Mouse (Mus musculus) stomach, embryonic 14.5 days (tissue): ENCODE measurements around the gene Ank. TPM values are rescaled to one million over a fixed set of nuclear protein-coding genes. Genes with fewer than 3 reads are reported as not detected.
A peak's percentile ranks its signal among the peaks of the same experiment; 100 is the strongest.

Experiments used
- ATAC-seq: fragments of 200-750 bp; cut with Nextera tagmentation; 2 replicates; pipeline ENCODE4 v1.8.0; 2017; ENCODE audit warnings: low read depth, moderate TSS enrichment; ENCODE audit not compliant: insufficient number of reproducible peaks, insufficient read depth, low FRiP score
- H3K27ac ChIP-seq: fragments of 300-500 bp; sonication (generic); 2 replicates; pipeline ENCODE4 v1.5.1; 2014; ENCODE audit warnings: mild to moderate bottlenecking, low read length, moderate library complexity, mixed read lengths
- H3K27me3 ChIP-seq: fragments of 300-500 bp; sonication (generic); 2 replicates; pipeline ENCODE4 v1.6.1; 2014; ENCODE audit warnings: low read length, control low read depth, mixed read lengths; ENCODE audit not compliant: control insufficient read depth, insufficient read depth
- H3K36me3 ChIP-seq: fragments of 300-500 bp; sonication (generic); 2 replicates; pipeline ENCODE4 v1.6.1; 2014; ENCODE audit warnings: mild to moderate bottlenecking, control low read depth, low read length, moderate library complexity, mixed read lengths; ENCODE audit not compliant: control insufficient read depth, insufficient read depth
- H3K4me1 ChIP-seq: fragments of 300-500 bp; sonication (generic); 2 replicates; pipeline ENCODE4 v1.6.1; 2014; ENCODE audit warnings: low read length, control low read depth, mixed read lengths; ENCODE audit not compliant: control insufficient read depth, insufficient read depth
- H3K4me2 ChIP-seq: fragments of 300-500 bp; sonication (generic); replicated peaks from 2 replicates; pipeline ENCODE4 v1.6.1; 2014; ENCODE audit warnings: low read depth, low read length, control low read depth
- H3K4me3 ChIP-seq: fragments of 300-500 bp; sonication (generic); 2 replicates; pipeline ENCODE4 v1.5.1; 2014; ENCODE audit warnings: low read depth, low read length, control low read depth
- H3K9ac ChIP-seq: fragments of 300-500 bp; sonication (generic); replicated peaks from 2 replicates; pipeline ENCODE4 v1.6.1; 2014; ENCODE audit warnings: low read depth, mild to moderate bottlenecking, control low read depth, low read length, moderate library complexity, mixed read lengths
- H3K9me3 ChIP-seq: fragments of 300-500 bp; sonication (generic); 2 replicates; pipeline ENCODE4 v1.6.1; 2016; ENCODE audit warnings: low read depth, low read length, control low read depth; ENCODE audit not compliant: control insufficient read depth
- WGBS: fragments of 180-500 bp; shearing (Covaris S2); extraction: QIAGEN DNeasy Blood & Tissue Kit; methylation state at CpG from one replicate; pipeline ENCODE4 v1.1.7; 2014; 5-methylcytosine and 5-hydroxymethylcytosine counted together
- polyA plus RNA-seq: library from polyadenylated mRNA; unstranded; fragments of >200 nt; fragmentation: Nextera tagmentation; extraction: Ambion mirVana; gene quantifications from 2 replicates; pipeline ENCODE4 v1.2.1, GENCODE M21; 2014

Ank gene
- polyA plus RNA-seq = 13.7 and 17.2 TPM in 2 replicates

DNA sequence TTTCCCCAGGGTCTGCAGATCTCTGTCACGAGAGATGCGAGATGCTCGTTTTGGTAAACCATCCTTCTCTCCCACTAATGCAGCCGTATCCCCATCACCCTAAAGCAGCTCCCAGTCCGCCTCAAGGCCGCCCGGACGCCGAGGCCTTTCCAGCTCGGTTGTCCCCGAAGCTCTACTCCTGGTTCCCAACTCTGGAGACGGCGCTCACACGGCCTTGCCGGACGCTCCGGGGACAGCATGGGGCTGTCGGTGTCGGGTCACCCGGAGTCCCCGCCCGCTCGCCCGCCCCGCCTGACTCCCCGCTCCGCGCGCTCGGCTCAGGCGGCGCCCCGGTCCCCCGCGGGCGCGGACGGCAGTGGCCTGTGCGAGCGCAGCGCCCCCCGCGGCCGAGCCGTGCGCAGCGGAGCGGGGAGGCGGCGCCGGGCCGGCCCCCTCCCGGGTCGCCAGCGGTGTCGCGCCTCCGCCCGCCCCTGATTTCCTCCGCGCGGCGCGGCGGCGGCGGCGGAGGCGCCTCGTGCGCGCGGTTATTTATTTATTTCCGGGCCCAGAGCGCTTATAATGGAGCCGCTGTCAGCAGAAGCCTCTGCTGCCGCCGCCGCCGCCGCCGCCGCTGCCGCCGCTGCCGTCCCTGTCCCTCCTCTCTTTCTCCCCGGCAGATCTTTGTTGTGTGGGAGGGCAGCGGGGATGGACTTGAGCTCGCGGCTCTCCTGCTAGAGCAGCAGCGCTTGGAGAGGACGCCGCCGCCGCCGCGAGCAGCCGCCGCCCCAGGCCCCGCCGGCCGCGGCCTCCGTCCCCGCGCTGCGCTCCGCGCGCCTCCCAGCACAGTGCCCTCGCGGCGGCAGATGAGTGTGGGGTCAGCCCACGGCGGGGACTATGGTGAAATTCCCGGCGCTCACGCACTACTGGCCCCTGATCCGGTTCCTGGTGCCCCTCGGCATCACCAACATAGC is at the start of gene Ank:
Gene Ank (plus strand): TSS at position 547 of the 950 bp plus-strand sequence.
- H3K27me3 ChIP-seq = no peaks in the 10 kb centered on the region
- no peaks in the 10 kb centered on the region for H3K9me3 ChIP-seq
- peak within 1 kb of the TSS; percentile 80 for H3K27ac ChIP-seq
- H3K4me1 ChIP-seq = no peaks in the 10 kb centered on the region
- under 1% methylated on average over 97 of the region's 120 CpGs for WGBS
- peak within 1 kb of the TSS; percentile 86 for H3K4me2 ChIP-seq
- peak; percentile 88 for ATAC-seq
- H3K4me3 ChIP-seq = peak within 1 kb of the TSS; percentile 71
- H3K9ac ChIP-seq = peak within 1 kb of the TSS; percentile 61
- H3K36me3 ChIP-seq = no peaks in the 10 kb centered on the region

DNA sequence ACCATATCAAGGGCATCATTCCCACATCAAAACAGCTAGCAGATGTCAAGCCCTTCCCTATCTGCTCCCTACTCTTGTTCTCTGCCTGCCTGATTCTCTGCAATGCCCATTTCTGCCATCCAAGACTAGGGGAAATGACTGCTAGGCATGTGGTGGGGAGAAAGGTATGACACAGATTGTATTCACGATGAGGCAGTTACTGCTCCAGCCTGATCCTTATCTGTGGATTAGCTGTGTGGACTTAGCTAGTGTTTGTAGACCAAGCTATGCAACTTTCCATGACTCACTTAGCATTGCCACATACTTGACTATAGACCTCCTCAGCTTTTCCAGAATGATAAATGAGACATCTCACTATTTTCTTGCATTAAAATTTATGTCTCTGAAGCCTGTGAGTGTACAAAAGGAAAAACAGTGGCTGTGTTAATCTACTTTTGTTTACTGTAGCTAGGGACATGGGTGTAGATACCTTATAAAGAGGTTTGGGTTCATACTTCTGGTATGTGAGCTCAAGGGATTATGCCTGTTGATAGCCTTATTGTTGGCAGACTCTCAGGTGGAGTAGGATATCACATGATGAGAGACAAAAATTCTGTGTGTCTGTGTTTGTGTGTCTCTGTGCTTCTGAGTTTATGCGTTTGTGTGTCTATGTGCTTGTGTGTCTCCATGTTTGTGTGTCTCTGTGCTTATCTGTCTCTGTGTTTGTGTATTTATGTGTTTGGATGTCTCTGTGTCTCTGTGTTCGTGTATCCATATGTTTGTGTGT is 47.7 kb upstream of the Ank start:
- H3K4me3 ChIP-seq = no peak overlapping the region
- H3K36me3 ChIP-seq = no peaks in the 10 kb centered on the region
- H3K27me3 ChIP-seq = no peaks in the 10 kb centered on the region
- H3K4me2 ChIP-seq = no peak overlapping the region
- H3K9ac ChIP-seq = no peak overlapping the region
- no peaks in the 10 kb centered on the region for H3K9me3 ChIP-seq
- no peak for ATAC-seq
- H3K27ac ChIP-seq = no peak overlapping the region
- H3K4me1 ChIP-seq = no peaks in the 10 kb centered on the region
- WGBS = 68% methylated on average over 3 of the region's 3 CpGs

DNA sequence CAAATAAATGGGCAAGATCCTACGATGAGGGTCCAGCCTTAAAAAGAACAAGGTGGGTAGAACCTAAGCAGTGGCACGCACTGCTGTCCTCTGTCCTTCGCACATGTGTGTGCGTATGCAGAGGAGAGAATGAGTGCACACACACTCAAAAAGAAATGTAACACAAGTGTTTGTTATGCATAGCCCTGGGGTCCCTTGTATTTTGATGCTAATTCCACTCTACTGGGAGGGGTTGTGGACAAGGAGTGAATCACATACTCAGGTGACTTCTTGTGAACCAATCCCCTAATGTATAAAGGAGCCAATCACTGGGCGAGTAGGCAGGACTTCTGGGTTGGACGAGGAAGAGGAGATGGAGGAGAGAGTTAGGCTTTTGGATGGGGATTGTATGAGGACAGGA is 44.9 kb upstream of the Ank start:
- Histone ChIP-seq H3K9ac (no peak overlapping the region), H3K4me3 (no peak overlapping the region), H3K4me1 (no peaks in the 10 kb centered on the region), H3K27me3 (no peaks in the 10 kb centered on the region), H3K27ac (no peak overlapping the region), H3K9me3 (no peaks in the 10 kb centered on the region), H3K36me3 (no peaks in the 10 kb centered on the region), H3K4me2 (no peak overlapping the region)
- 90% methylated on average over 6 of the region's 6 CpGs for WGBS
- no peak for ATAC-seq

DNA sequence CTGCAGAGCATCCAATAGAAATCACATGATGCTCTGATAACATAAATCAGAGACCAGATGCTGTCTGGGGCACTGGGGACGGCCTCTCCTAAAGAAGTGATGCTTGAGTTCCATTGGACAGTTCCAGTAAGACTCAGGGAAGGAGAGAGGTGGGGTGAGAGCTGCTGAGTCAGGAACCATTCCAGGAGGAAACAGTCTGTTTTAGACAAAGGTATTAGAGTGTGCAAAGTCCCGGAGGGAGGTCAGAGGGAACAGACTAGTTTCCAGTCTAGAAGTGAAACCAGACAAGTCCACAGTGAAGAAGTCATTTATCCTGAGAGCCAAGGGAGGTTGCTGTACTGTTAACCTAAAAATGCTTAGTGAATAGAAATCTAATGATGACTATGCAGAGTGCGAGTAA is 38.9 kb upstream of the Ank start:
- Histone ChIP-seq H3K36me3 (no peaks in the 10 kb centered on the region), H3K9me3 (no peaks in the 10 kb centered on the region), H3K4me1 (no peaks in the 10 kb centered on the region), H3K27me3 (no peaks in the 10 kb centered on the region), H3K4me3 (no peak overlapping the region), H3K9ac (no peak overlapping the region), H3K4me2 (no peak overlapping the region), H3K27ac (no peak overlapping the region)
- ATAC-seq = no peak
- WGBS = 68% methylated on average over 3 of the region's 3 CpGs

DNA sequence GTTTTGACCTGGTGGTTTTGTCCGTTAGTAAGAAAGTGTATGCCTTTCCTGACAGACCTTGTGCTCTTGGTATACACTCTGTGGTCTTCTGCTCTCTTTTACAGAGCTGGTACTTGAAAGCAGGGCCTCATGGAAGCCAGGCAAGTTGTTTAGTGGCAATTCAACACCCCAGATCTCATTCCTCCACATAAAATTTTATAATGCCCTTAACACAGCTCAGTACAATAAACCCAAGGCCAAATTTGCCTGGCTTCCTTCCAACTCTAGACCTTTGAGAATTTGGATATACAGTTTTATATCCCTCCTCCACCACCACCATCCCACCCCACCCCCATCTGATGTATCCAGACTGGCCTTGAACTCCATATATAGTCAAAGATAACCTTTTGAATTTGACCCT is 36.2 kb upstream of the Ank start:
- Histone ChIP-seq H3K36me3 (no peaks in the 10 kb centered on the region), H3K27me3 (no peaks in the 10 kb centered on the region), H3K9me3 (no peaks in the 10 kb centered on the region), H3K27ac (no peak overlapping the region), H3K4me1 (no peaks in the 10 kb centered on the region), H3K9ac (no peak overlapping the region), H3K4me3 (no peak overlapping the region), H3K4me2 (no peak overlapping the region)
- 78% methylated on average over 1 of the region's 1 CpGs for WGBS
- ATAC-seq = no peak

DNA sequence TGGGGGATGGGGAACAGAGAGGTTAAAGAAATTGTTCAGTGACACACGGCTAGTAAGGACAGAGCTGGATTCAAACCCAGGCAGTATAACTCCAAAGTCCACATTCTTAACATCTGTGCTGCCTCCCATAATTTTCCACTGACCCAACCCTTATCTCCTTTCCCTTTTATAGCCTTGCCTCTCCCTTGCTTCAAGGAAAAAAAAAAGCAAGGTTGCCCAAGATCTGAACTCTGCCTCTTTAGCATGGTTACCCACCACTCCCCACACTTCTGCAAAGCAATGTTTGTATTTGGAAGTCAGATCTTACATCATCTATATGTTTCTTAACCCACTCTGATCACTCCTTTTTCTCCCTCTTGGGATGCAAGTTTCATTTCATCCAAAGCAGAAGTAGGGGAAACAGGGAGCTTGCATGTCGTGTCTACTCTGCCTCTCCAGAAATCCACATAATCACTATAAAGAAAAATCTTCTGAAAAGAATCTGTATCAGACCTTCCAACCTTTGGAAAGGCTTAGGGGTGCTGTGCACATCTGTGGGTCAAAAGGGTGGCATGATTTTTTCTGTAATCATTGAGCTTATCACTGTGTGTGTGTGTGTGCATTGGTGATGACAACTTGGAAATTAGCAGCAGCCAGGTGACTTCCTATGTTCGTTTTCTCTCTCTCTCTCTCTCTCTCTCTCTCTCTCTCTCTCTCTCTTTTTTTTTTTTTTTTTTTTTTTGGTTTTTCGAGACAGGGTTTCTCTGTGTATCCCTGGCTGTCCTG is 33.4 kb upstream of the Ank start:
- Histone ChIP-seq H3K27me3 (no peaks in the 10 kb centered on the region), H3K9me3 (no peaks in the 10 kb centered on the region), H3K4me1 (no peaks in the 10 kb centered on the region), H3K4me3 (no peak overlapping the region), H3K4me2 (no peak overlapping the region), H3K36me3 (no peaks in the 10 kb centered on the region), H3K27ac (no peak overlapping the region), H3K9ac (no peak overlapping the region)
- no peak for ATAC-seq
- 84% methylated on average over 3 of the region's 4 CpGs for WGBS

DNA sequence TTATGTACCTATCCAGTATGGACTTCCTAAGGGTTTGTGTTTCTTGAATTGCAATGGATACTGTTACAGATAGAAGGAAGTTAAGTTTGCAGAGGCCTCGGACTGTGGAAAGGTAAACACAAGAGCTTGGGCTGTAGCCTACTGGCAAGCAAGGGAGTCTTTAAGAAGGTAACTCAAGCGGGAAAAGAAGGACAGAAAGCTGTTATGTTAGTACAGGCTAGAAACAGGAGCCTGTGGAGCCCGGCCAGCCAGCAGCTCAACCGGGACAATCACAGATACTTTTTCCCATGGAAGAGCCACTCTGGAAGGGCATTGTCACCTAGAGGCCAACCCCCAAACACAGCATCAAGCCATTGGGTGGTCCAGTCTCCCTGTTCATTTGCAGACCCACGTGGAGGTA is 31.1 kb upstream of the Ank start:
- Histone ChIP-seq H3K27me3 (no peaks in the 10 kb centered on the region), H3K27ac (no peak overlapping the region), H3K4me1 (no peaks in the 10 kb centered on the region), H3K4me3 (no peak overlapping the region), H3K36me3 (no peaks in the 10 kb centered on the region), H3K9me3 (no peaks in the 10 kb centered on the region), H3K4me2 (no peak overlapping the region), H3K9ac (no peak overlapping the region)
- no peak for ATAC-seq
- 68% methylated on average over 5 of the region's 5 CpGs for WGBS

DNA sequence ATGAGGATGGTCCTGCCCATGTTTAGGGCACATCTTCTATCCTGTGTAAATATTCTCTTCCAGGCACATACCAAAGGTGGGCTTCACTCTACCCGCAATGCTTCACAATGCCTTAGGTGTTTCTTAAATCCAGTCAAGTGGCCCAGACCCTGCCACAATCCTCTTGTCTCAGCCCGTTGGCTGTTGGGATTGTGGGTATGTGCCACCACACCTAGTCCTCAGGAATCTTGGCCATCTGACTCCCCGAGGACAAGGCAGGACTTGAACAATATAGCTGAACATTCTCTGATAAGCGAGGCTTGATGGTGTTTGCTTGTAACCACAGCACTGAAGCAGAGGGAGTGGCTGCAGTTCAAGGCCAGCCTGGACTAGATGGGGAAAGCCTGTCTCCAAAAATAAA is 30.3 kb upstream of the Ank start:
- H3K27ac ChIP-seq = no peak overlapping the region
- no peak overlapping the region for H3K4me2 ChIP-seq
- WGBS = 74% methylated on average over 4 of the region's 4 CpGs
- H3K9me3 ChIP-seq = no peaks in the 10 kb centered on the region
- H3K4me1 ChIP-seq = no peaks in the 10 kb centered on the region
- ATAC-seq = no peak
- H3K4me3 ChIP-seq = no peak overlapping the region
- no peaks in the 10 kb centered on the region for H3K27me3 ChIP-seq
- no peak overlapping the region for H3K9ac ChIP-seq
- no peaks in the 10 kb centered on the region for H3K36me3 ChIP-seq
